Mouse (Mus musculus) limb, embryonic 14.5 days (tissue): ENCODE measurements around the gene Fras1. TPM values are rescaled to one million over a fixed set of nuclear protein-coding genes. Genes with fewer than 3 reads are reported as not detected.

Source experiments
- ATAC-seq: fragments of 200-750 bp; cut with Nextera tagmentation; 2 replicates; pipeline ENCODE4 v1.8.0; 2017; ENCODE audit warnings: low read depth, moderate number of reproducible peaks, moderate TSS enrichment; ENCODE audit not compliant: low FRiP score
- DNase-seq: peaks from one replicate; pipeline ENCODE4 v3.0.0-alpha.2; 2015; ENCODE audit warnings: low spot score
- H3K27ac ChIP-seq: fragments of 300-500 bp; sonication (generic); replicated peaks from 2 replicates; pipeline ENCODE4 v1.5.1; 2014; ENCODE audit warnings: low read depth, mild to moderate bottlenecking, low read length, moderate library complexity, mixed read lengths
- H3K27me3 ChIP-seq: fragments of 300-500 bp; sonication (generic); 2 replicates; pipeline ENCODE4 v1.6.1; 2014; ENCODE audit warnings: low read length, mixed read lengths; ENCODE audit not compliant: control insufficient read depth, insufficient read depth
- H3K36me3 ChIP-seq: fragments of 300-500 bp; sonication (generic); 2 replicates; pipeline ENCODE4 v1.6.1; 2014; ENCODE audit warnings: mild to moderate bottlenecking, low read length, moderate library complexity, mixed read lengths; ENCODE audit not compliant: control insufficient read depth, insufficient read depth
- H3K4me1 ChIP-seq: fragments of 300-500 bp; sonication (generic); 2 replicates; pipeline ENCODE4 v1.6.1; 2014; ENCODE audit warnings: antibody characterized with exemption, low read length, mixed read lengths; ENCODE audit not compliant: control insufficient read depth, insufficient read depth
- H3K4me2 ChIP-seq: fragments of 300-500 bp; sonication (generic); replicated peaks from 2 replicates; pipeline ENCODE4 v1.6.1; 2014; ENCODE audit warnings: low read depth, mild to moderate bottlenecking, low read length, moderate library complexity; ENCODE audit not compliant: severe bottlenecking
- H3K4me3 ChIP-seq: fragments of 300-500 bp; sonication (generic); replicated peaks from 2 replicates; pipeline ENCODE4 v1.5.1; 2014; ENCODE audit warnings: low read length
- H3K9ac ChIP-seq: fragments of 300-500 bp; sonication (generic); 2 replicates; pipeline ENCODE4 v1.6.1; 2014; ENCODE audit warnings: mild to moderate bottlenecking, low read depth, low read length, moderate library complexity; ENCODE audit not compliant: severe bottlenecking
- H3K9me3 ChIP-seq: fragments of 300-500 bp; sonication (generic); 2 replicates; pipeline ENCODE4 v1.6.1; 2016; ENCODE audit warnings: low read length; ENCODE audit not compliant: control insufficient read depth
- POLR2A ChIP-seq: fragments of 200-500 bp; IDR thresholded peaks from 2 replicates; pipeline ENCODE4 v1.8.0; 2012; ENCODE audit warnings: inconsistent platforms, mild to moderate bottlenecking, moderate library complexity, borderline replicate concordance; ENCODE audit not compliant: insufficient read depth, insufficient read length; ENCODE audit errors: extremely low read depth
- whole genome bisulfite sequencing: fragments of 180-500 bp; shearing (Covaris S2); extraction: QIAGEN DNeasy Blood & Tissue Kit; methylation state at CpG from one replicate; pipeline ENCODE4 v1.1.7; 2014; 5-methylcytosine and 5-hydroxymethylcytosine counted together
- polyA plus RNA-seq, 2 experiments: library from polyadenylated mRNA; depleted of rRNA in 1 of 2; stranded (reverse) in 1 of 2; unstranded in 1 of 2; fragments of >200 nt; fragmentation: Nextera tagmentation in 1 of 2; extraction: Ambion mirVana in 1 of 2; gene quantifications; 2 replicates each; pipeline versions ENCODE4 v1.2.1 to v1.2.3; 2012 to 2014

The Fras1 gene
- polyA plus RNA-seq, 2 experiments: 10.5 to 30.5 TPM

GRCm38 (mm10) chr5:96635146-96635862 lies 261.5 kb downstream of the Fras1 start:
- DNase-seq (no peak), ATAC-seq (no peak)
- Histone ChIP-seq H3K9me3 (no peaks in the 10 kb centered on the region), H3K4me2 (no peak overlapping the region), H3K36me3 (no peaks in the 10 kb centered on the region), H3K4me3 (no peak overlapping the region), H3K27me3 (no peaks in the 10 kb centered on the region), H3K4me1 (no peaks in the 10 kb centered on the region), H3K9ac (no peak overlapping the region), H3K27ac (no peak overlapping the region)
- TF ChIP-seq POLR2A: no peak
- 65% methylated on average over 17 of the region's 17 CpGs for WGBS

GRCm38 (mm10) chr5:96635866-96636265 lies 262.1 kb downstream of the Fras1 start:
- Histone ChIP-seq H3K9me3 (no peaks in the 10 kb centered on the region), H3K27ac (no peak overlapping the region), H3K36me3 (no peaks in the 10 kb centered on the region), H3K9ac (no peak overlapping the region), H3K4me1 (no peaks in the 10 kb centered on the region), H3K4me3 (no peak overlapping the region), H3K27me3 (no peaks in the 10 kb centered on the region), H3K4me2 (no peak overlapping the region)
- ATAC-seq: no peak
- no peak for DNase-seq
- TF ChIP-seq POLR2A: no peak
- 82% methylated on average over 5 of the region's 5 CpGs for WGBS

GRCm38 (mm10) chr5:96639213-96639910 lies 265.6 kb downstream of the Fras1 start:
- H3K27me3 ChIP-seq: no peaks in the 10 kb centered on the region
- no peaks in the 10 kb centered on the region for H3K9me3 ChIP-seq
- no peaks in the 10 kb centered on the region; the same call in 1 of the 2 replicates for H3K36me3 ChIP-seq
- no peak for TF ChIP-seq POLR2A
- H3K4me2 ChIP-seq: no peak overlapping the region
- no peak overlapping the region for H3K4me3 ChIP-seq
- H3K9ac ChIP-seq: no peak overlapping the region
- 79% methylated on average over 6 of the region's 6 CpGs for WGBS
- no peak overlapping the region for H3K27ac ChIP-seq
- ATAC-seq: no peak
- H3K4me1 ChIP-seq: no peaks in the 10 kb centered on the region
- no peak for DNase-seq

- H3K27ac ChIP-seq: no peak overlapping the region
- no peaks in the 10 kb centered on the region for H3K4me1 ChIP-seq
- H3K9ac ChIP-seq: no peak overlapping the region
- TF ChIP-seq POLR2A: no peak
- no peak overlapping the region for H3K4me3 ChIP-seq
- ATAC-seq (no peak), DNase-seq (no peak)
- no peaks in the 10 kb centered on the region for H3K9me3 ChIP-seq
- no peaks in the 10 kb centered on the region; the same call in 1 of the 2 replicates for H3K36me3 ChIP-seq
- 86% methylated on average over 2 of the region's 2 CpGs for WGBS
- H3K27me3 ChIP-seq: no peaks in the 10 kb centered on the region
- no peak overlapping the region for H3K4me2 ChIP-seq
Measured at GRCm38 (mm10) chr5:96641297-96641696, 267.5 kb downstream of the Fras1 start.

- Histone ChIP-seq H3K27me3 (no peaks in the 10 kb centered on the region), H3K36me3 (no peaks in the 10 kb centered on the region), H3K9me3 (no peaks in the 10 kb centered on the region), H3K4me2 (no peak overlapping the region), H3K9ac (no peak overlapping the region), H3K4me3 (no peak overlapping the region), H3K27ac (no peak overlapping the region), H3K4me1 (no peaks in the 10 kb centered on the region)
- no peak for ATAC-seq
- DNase-seq: no peak
- 96% methylated on average over 4 of the region's 4 CpGs for WGBS
- TF ChIP-seq POLR2A: no peak
Measured at GRCm38 (mm10) chr5:96675676-96676075, 301.9 kb downstream of the Fras1 start.
